Mouse (Mus musculus): Measurements from ENCODE around the gene Ugt8a.

The Ugt8a gene

GRCm38 (mm10) chr3:125938092-125938755 is at the start of gene Ugt8a:
Ugt8a (minus strand) TSS chr3:125938619.
- DNase-seq (ENCODE audit: low spot score in 2 of 2): no peak

- DNase-seq (ENCODE audit: low spot score in 2 of 2): no peak
Measured at GRCm38 (mm10) chr3:125986639-125987038, 48.2 kb upstream of the Ugt8a start.

GRCm38 (mm10) chr3:125983707-125984420 is 45.4 kb upstream of the Ugt8a start:
- DNase-seq (ENCODE audit: low spot score in 2 of 2): no peak

GRCm38 (mm10) chr3:125979475-125979874 is 41.1 kb upstream of the Ugt8a start:
- no peak for DNase-seq (ENCODE audit: low spot score in 2 of 2)

GRCm38 (mm10) chr3:125975899-125976298 is 37.5 kb upstream of the Ugt8a start:
- DNase-seq (ENCODE audit: low spot score in 2 of 2): no peak

- no peak for DNase-seq (ENCODE audit: low spot score in 2 of 2)
Measured at GRCm38 (mm10) chr3:125969458-125969857, 31.0 kb upstream of the Ugt8a start.

GRCm38 (mm10) chr3:125956196-125956885 is 17.9 kb upstream of the Ugt8a start:
- DNase-seq (ENCODE audit: low spot score in 2 of 2): no peak

- DNase-seq (ENCODE audit: low spot score in 2 of 2): no peak
Measured at GRCm38 (mm10) chr3:125954881-125955280, 16.5 kb upstream of the Ugt8a start.

- DNase-seq (ENCODE audit: low spot score in 2 of 2): no peak
Measured at GRCm38 (mm10) chr3:125940811-125941210, 2.4 kb upstream of the Ugt8a start.

GRCm38 (mm10) chr3:125938756-125939109 is 314 bp upstream of the Ugt8a start:
- DNase-seq (ENCODE audit: low spot score in 2 of 2): no peak

- DNase-seq (ENCODE audit: low spot score in 2 of 2): no peak
Measured at GRCm38 (mm10) chr3:125937536-125938091, 805 bp downstream of the Ugt8a start.

- no peak for DNase-seq (ENCODE audit: low spot score in 2 of 2)
Measured at GRCm38 (mm10) chr3:125935796-125936195, 2.6 kb downstream of the Ugt8a start.

GRCm38 (mm10) chr3:125932594-125933237 is 5.7 kb downstream of the Ugt8a start:
- no peak for DNase-seq (ENCODE audit: low spot score in 2 of 2)

- DNase-seq (ENCODE audit: low spot score in 2 of 2): no peak
Measured at GRCm38 (mm10) chr3:125931059-125931458, 7.4 kb downstream of the Ugt8a start.

GRCm38 (mm10) chr3:125920876-125921275 is 17.5 kb downstream of the Ugt8a start:
- no peak for DNase-seq (ENCODE audit: low spot score in 2 of 2)

GRCm38 (mm10) chr3:125898976-125899375 is 39.4 kb downstream of the Ugt8a start:
- DNase-seq (ENCODE audit: low spot score in 2 of 2): no peak

GRCm38 (mm10) chr3:125887109-125887508 is 51.3 kb downstream of the Ugt8a start:
- no peak for DNase-seq (ENCODE audit: low spot score in 2 of 2)

GRCm38 (mm10) chr3:125884879-125885278 is 53.5 kb downstream of the Ugt8a start:
- no peak for DNase-seq (ENCODE audit: low spot score in 2 of 2)

- DNase-seq (ENCODE audit: low spot score in 2 of 2): no peak
Measured at GRCm38 (mm10) chr3:125884423-125884822, 54.0 kb downstream of the Ugt8a start.

- no peak for DNase-seq (ENCODE audit: low spot score in 2 of 2)
Measured at GRCm38 (mm10) chr3:125883009-125883408, 55.4 kb downstream of the Ugt8a start.

- no peak for DNase-seq (ENCODE audit: low spot score in 2 of 2)
Measured at GRCm38 (mm10) chr3:125881835-125882234, 56.6 kb downstream of the Ugt8a start.

- DNase-seq (ENCODE audit: low spot score in 2 of 2): no peak
Measured at GRCm38 (mm10) chr3:125874371-125874770, 64.0 kb downstream of the Ugt8a start.

Measured in urinary bladder, postnatal 4 days (tissue).